Mouse (Mus musculus) bone marrow macrophage, adult 2 months (primary cell): ENCODE data around the gene Zfp3.

Experiments used
- CTCF ChIP-seq: IDR thresholded peaks from 2 replicates; pipeline ENCODE4 v1.5.1; 2012; ENCODE audit warnings: low read depth, mild to moderate bottlenecking, low read length, moderate library complexity
- POLR2A ChIP-seq: IDR thresholded peaks from 2 replicates; pipeline ENCODE4 v1.6.1; 2012; ENCODE audit warnings: mild to moderate bottlenecking, low read depth, low read length, borderline replicate concordance

DNA sequence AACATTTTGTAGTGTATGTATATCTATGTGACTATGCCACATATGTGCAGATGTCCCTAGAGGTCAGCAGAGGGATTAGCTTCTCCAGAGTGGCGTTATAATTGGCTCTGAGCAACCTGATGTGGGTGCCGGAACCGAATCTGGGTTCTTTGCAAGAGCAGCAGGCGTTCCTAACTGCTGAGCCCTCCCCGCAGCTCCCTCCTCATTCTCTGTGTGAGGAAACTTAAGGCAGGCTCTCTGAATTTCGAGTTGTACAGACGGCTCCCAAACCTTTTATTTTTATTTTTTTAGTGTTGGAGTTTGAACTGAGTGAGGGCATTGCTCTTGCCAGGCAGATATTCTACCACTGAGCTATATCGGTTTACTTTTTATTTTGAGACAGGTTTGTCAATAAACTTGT lies 51.1 kb downstream of the Zfp3 start:
- TF ChIP-seq CTCF: no peak
- no peak for TF ChIP-seq POLR2A
